Comparison of ENCODE assay signal across 8 mouse cellular contexts in the genomic region with DNA sequence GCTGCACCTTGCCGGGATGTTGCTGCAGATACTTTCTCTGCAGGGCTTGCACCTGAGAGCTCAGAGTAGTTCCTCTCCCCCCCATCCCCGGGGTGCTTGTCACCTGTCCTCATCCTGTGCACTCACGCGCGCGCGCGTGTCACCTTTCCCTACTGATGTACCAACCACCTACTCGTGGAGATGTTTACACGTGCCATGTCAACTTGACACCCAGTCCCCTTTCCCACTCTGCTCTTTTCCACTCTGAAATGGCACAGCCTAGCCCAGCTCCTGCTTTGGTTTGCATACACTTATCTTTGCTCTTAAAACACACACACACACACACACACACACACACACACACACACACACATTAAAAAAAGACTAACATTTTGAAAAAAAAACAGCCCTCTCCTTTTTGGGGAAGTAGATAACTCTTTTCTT. TPM values are rescaled to one million over a fixed set of nuclear protein-coding genes. Genes with fewer than 3 reads are reported as not detected.
DNase-seq lines count a peak whose midpoint lies in the region; ATAC-seq and TF ChIP-seq lines count a peak whose summit lies in the region.

No protein-coding gene starts in this region.

- 2% methylated on average over 10 of the region's 10 CpGs for WGBS in heart, embryonic 12.5 days
- WGBS in embryonic facial prominence, embryonic 15.5 days, result 1% methylated on average over 10 of the region's 10 CpGs
- WGBS in intestine, postnatal 0 days, result 4% methylated on average over 10 of the region's 10 CpGs
- 4% methylated on average over 10 of the region's 10 CpGs for WGBS in stomach, embryonic 15.5 days

- intact Hi-C loops in heart, postnatal 25 days (cut with DNase I), result no loop called here

- no peaks in the 10 kb centered on the region for H3K36me3 ChIP-seq in heart, embryonic 12.5 days
- H3K36me3 ChIP-seq in ES-E14 (ENCODE audit: control insufficient read depth, insufficient read depth, low read length, poor library complexity, severe bottlenecking), result no peaks in the 10 kb centered on the region
- H3K36me3 ChIP-seq in embryonic facial prominence, embryonic 15.5 days, result no peaks in the 10 kb centered on the region
- no peaks in the 10 kb centered on the region for H3K36me3 ChIP-seq in intestine, postnatal 0 days (ENCODE audit: control insufficient read depth, insufficient read depth)
- H3K36me3 ChIP-seq in megakaryocyte, embryonic 14.5 days (replicated peaks; ENCODE audit: low read length), result no peaks in the 10 kb centered on the region
- H3K36me3 ChIP-seq in stomach, embryonic 15.5 days, result no peaks in the 10 kb centered on the region

- 0 out of 2 replicates have a peak, but pooled peaks have one; percentile 14 for ATAC-seq in heart, embryonic 12.5 days (ENCODE audit: insufficient number of reproducible peaks, low FRiP score)
- ATAC-seq in embryonic facial prominence, embryonic 15.5 days (ENCODE audit: insufficient number of reproducible peaks, low FRiP score, low TSS enrichment, low read depth), result no peak
- 0 out of 2 replicates have a peak, but pooled peaks have one; percentile 16 for ATAC-seq in intestine, postnatal 0 days
- no peak for ATAC-seq in stomach, embryonic 15.5 days (ENCODE audit: insufficient read depth, low FRiP score, low read depth)
- ATAC-seq in erythroid progenitor cell, adult 5-6 weeks (replicated peaks; ENCODE audit: low FRiP score, poor library complexity, severe bottlenecking), result no peak

- no peaks in the 10 kb centered on the region; the same call in 1 of the 2 replicates for H3K27me3 ChIP-seq in heart, embryonic 12.5 days (replicated peaks)
- H3K27me3 ChIP-seq in embryonic facial prominence, embryonic 15.5 days, result peaks cover 3% of the 10 kb centered on the region; the same call in 1 of the 2 replicates
- no peaks in the 10 kb centered on the region for H3K27me3 ChIP-seq in intestine, postnatal 0 days (replicated peaks; ENCODE audit: control insufficient read depth, insufficient read depth, low read length)
- peaks cover 18% of the 10 kb centered on the region for H3K27me3 ChIP-seq in megakaryocyte, embryonic 14.5 days (replicated peaks)
- 0 out of 2 replicates have a peak, but pooled peaks cover 4% of the 10 kb centered on the region for H3K27me3 ChIP-seq in stomach, embryonic 15.5 days (replicated peaks)

- no peak for DNase-seq in heart, postnatal 25 days (ENCODE audit: low spot score)
- no peak for DNase-seq in ES-E14 (ENCODE audit: low read depth, low spot score)

- in situ Hi-C loops in ES-E14 (cut with MboI; ENCODE audit: low sequenced_read_pairs in 2 of 2, unreplicated experiment in 2 of 2), result no loop called here

- no peak overlapping the region for H3K27ac ChIP-seq in heart, embryonic 12.5 days (ENCODE audit: poor library complexity, severe bottlenecking)
- H3K27ac ChIP-seq in ES-E14 (ENCODE audit: insufficient read depth, low read depth, low read length, poor library complexity, severe bottlenecking), result no peak overlapping the region
- no peak overlapping the region for H3K27ac ChIP-seq in embryonic facial prominence, embryonic 15.5 days (replicated peaks)
- H3K27ac ChIP-seq in intestine, postnatal 0 days (ENCODE audit: low read depth, low read length), result no peak overlapping the region
- H3K27ac ChIP-seq in stomach, embryonic 15.5 days, result no peak overlapping the region

- peak overlapping the region; percentile 95 for H3K4me2 ChIP-seq in heart, embryonic 12.5 days
- peak overlapping the region; percentile 92 for H3K4me2 ChIP-seq in embryonic facial prominence, embryonic 15.5 days (replicated peaks)
- peak overlapping the region; percentile 97 for H3K4me2 ChIP-seq in intestine, postnatal 0 days (replicated peaks; ENCODE audit: low read depth)
- peak overlapping the region; percentile 98 for H3K4me2 ChIP-seq in stomach, embryonic 15.5 days

- H3K9ac ChIP-seq in heart, embryonic 12.5 days, result peak overlapping the region; percentile 80
- peak overlapping the region; percentile 92 for H3K9ac ChIP-seq in ES-E14 (ENCODE audit: insufficient read depth, low read depth, low read length, poor library complexity, severe bottlenecking)
- H3K9ac ChIP-seq in embryonic facial prominence, embryonic 15.5 days, result no peak overlapping the region; the same call in 1 of the 2 replicates
- H3K9ac ChIP-seq in intestine, postnatal 0 days (ENCODE audit: low read depth, low read length), result 0 out of 2 replicates have a peak overlapping the region, but pooled peaks have one; percentile 34
- H3K9ac ChIP-seq in stomach, embryonic 15.5 days, result no peak overlapping the region

- no peak for TF ChIP-seq CTCF in intestine, postnatal 0 days (IDR thresholded peaks at IDR 0.05; ENCODE audit: low read depth)

- H3K4me3 ChIP-seq in heart, embryonic 12.5 days, result peak overlapping the region; percentile 87
- H3K4me3 ChIP-seq in ES-E14 (ENCODE audit: insufficient read depth in 1 of 2, low read depth in 1 of 2, low read length in 2 of 2, poor library complexity in 1 of 2, severe bottlenecking in 1 of 2), result peak overlapping the region; percentile 94 to 98
- peak overlapping the region; percentile 69 for H3K4me3 ChIP-seq in embryonic facial prominence, embryonic 15.5 days (replicated peaks)
- H3K4me3 ChIP-seq in intestine, postnatal 0 days (ENCODE audit: low read depth, low read length), result peak overlapping the region; percentile 63
- peak overlapping the region; percentile 97 for H3K4me3 ChIP-seq in megakaryocyte, embryonic 14.5 days (replicated peaks)
- peak overlapping the region; percentile 71 for H3K4me3 ChIP-seq in stomach, embryonic 15.5 days (replicated peaks)

- no peaks in the 10 kb centered on the region for H3K9me3 ChIP-seq in heart, embryonic 12.5 days (replicated peaks)
- no peaks in the 10 kb centered on the region for H3K9me3 ChIP-seq in ES-E14 (ENCODE audit: control insufficient read depth, insufficient read depth, low read depth, low read length)
- H3K9me3 ChIP-seq in embryonic facial prominence, embryonic 15.5 days (replicated peaks), result no peaks in the 10 kb centered on the region
- H3K9me3 ChIP-seq in intestine, postnatal 0 days (ENCODE audit: control insufficient read depth), result no peaks in the 10 kb centered on the region
- no peaks in the 10 kb centered on the region for H3K9me3 ChIP-seq in megakaryocyte, embryonic 14.5 days
- H3K9me3 ChIP-seq in stomach, embryonic 15.5 days, result no peaks in the 10 kb centered on the region

- peaks cover 24% of the 10 kb centered on the region for H3K4me1 ChIP-seq in heart, embryonic 12.5 days (replicated peaks)
- peaks cover 2 to 3% of the 10 kb centered on the region in 2 experiments; a peak in 1 of 4 replicates for H3K4me1 ChIP-seq in ES-E14 (ENCODE audit: control insufficient read depth in 2 of 2, insufficient read depth in 2 of 2, low read length in 2 of 2, poor library complexity in 1 of 2)
- H3K4me1 ChIP-seq in embryonic facial prominence, embryonic 15.5 days, result 0 out of 2 replicates have a peak, but pooled peaks cover 4% of the 10 kb centered on the region
- H3K4me1 ChIP-seq in intestine, postnatal 0 days (replicated peaks; ENCODE audit: control insufficient read depth, insufficient read depth, low read length), result no peaks in the 10 kb centered on the region
- H3K4me1 ChIP-seq in megakaryocyte, embryonic 14.5 days, result peaks cover 31% of the 10 kb centered on the region
- 0 out of 2 replicates have a peak, but pooled peaks cover 9% of the 10 kb centered on the region for H3K4me1 ChIP-seq in stomach, embryonic 15.5 days

TF ChIP-seq in ES-E14, 5 proteins besides CTCF, POLR2A, EP300 and RAD21:
- TF ChIP-seq ZC3H11A (IDR thresholded peaks at IDR 0.05; ENCODE audit: borderline replicate concordance, low read depth, low read length) (no peak), MAFK (IDR thresholded peaks at IDR 0.05; ENCODE audit: insufficient read depth, low read depth, low read length) (no peak), ZNF384 (IDR thresholded peaks at IDR 0.05; ENCODE audit: low read depth, low read length) (no peak), HCFC1 (IDR thresholded peaks at IDR 0.05; ENCODE audit: borderline replicate concordance, insufficient read depth, low read length) (no peak), CHD2 (IDR thresholded peaks at IDR 0.05; ENCODE audit: low read depth, low read length) (no peak)

RNA-seq across cellular contexts. Expression of gene Actr3b, which starts 0.6 kb away (rescaled TPM):
- polyA plus RNA-seq in heart, embryonic 12.5 days (2016; fragmentation: Nextera tagmentation; extraction: Ambion mirVana), result 38.9 and 39.0 TPM in 2 replicates
- total RNA-seq in heart, postnatal 25 days (2021), result 10 to 100 TPM; 35.2 to 40.9 TPM
- 9.0 and 9.6 TPM in 2 replicates for total RNA-seq in ES-E14 (2012; rRNA removed)
- 5.2 and 7.0 TPM in 2 replicates for polyA plus RNA-seq in embryonic facial prominence, embryonic 15.5 days (2015; fragmentation: Nextera tagmentation; extraction: Ambion mirVana)
- 1.4 and 1.7 TPM in 2 replicates for polyA plus RNA-seq in intestine, postnatal 0 days (2015; fragmentation: Nextera tagmentation; extraction: Ambion mirVana)
- 1.4 TPM in 1 of 2 replicates, not detected in the other for polyA plus RNA-seq in megakaryocyte, embryonic 14.5 days (2012; ENCODE audit: insufficient read depth, low replicate concordance)
- 3.8 and 4.1 TPM in 2 replicates for polyA plus RNA-seq in stomach, embryonic 15.5 days (2015; fragmentation: Nextera tagmentation; extraction: Ambion mirVana)
- total RNA-seq in erythroid progenitor cell, adult 5-6 weeks (2015; ENCODE audit: low replicate concordance), result 0.72 TPM in 1 of 2 replicates, not detected in the other
- not detected in 2 replicates for total RNA-seq in erythroid progenitor cell, adult 5-6 weeks (2017; ENCODE audit: low replicate concordance)

RNA-seq across cellular contexts. Expression of gene Xrcc2, which starts 54.8 kb away (rescaled TPM):
- polyA plus RNA-seq in heart, embryonic 12.5 days (2016; fragmentation: Nextera tagmentation; extraction: Ambion mirVana), result 9.2 and 10.0 TPM in 2 replicates
- total RNA-seq in heart, postnatal 25 days (2021), result 1 to 10 TPM; 4.9 to 5.5 TPM
- 32.1 and 39.0 TPM in 2 replicates for total RNA-seq in ES-E14 (2012; rRNA removed)
- 8.5 and 10.3 TPM in 2 replicates for polyA plus RNA-seq in embryonic facial prominence, embryonic 15.5 days (2015; fragmentation: Nextera tagmentation; extraction: Ambion mirVana)
- 1.2 and 1.6 TPM in 2 replicates for polyA plus RNA-seq in intestine, postnatal 0 days (2015; fragmentation: Nextera tagmentation; extraction: Ambion mirVana)
- polyA plus RNA-seq in megakaryocyte, embryonic 14.5 days (2012; ENCODE audit: insufficient read depth, low replicate concordance), result 0.81 TPM in 1 of 2 replicates, not detected in the other
- polyA plus RNA-seq in stomach, embryonic 15.5 days (2015; fragmentation: Nextera tagmentation; extraction: Ambion mirVana), result 8.2 and 8.6 TPM in 2 replicates
- total RNA-seq in erythroid progenitor cell, adult 5-6 weeks (2015; ENCODE audit: low replicate concordance), result 4.6 and 18.0 TPM in 2 replicates
- total RNA-seq in erythroid progenitor cell, adult 5-6 weeks (2017; ENCODE audit: low replicate concordance), result 6.9 and 13.6 TPM in 2 replicates

Comparison
In these comparisons a context has a peak if more than half of its experiments do, and no peak if none do; other contexts are left out.
1. ATAC-seq: peak in heart, embryonic 12.5 days (single experiment) and intestine, postnatal 0 days (single experiment); none in embryonic facial prominence, embryonic 15.5 days (single experiment), stomach, embryonic 15.5 days (single experiment) and erythroid progenitor cell, adult 5-6 weeks (single experiment).
2. H3K9ac ChIP-seq: peak in heart, embryonic 12.5 days (single experiment), ES-E14 (single experiment) and intestine, postnatal 0 days (single experiment); none in embryonic facial prominence, embryonic 15.5 days (single experiment) and stomach, embryonic 15.5 days (single experiment).
3. Peak in every context shown above with its lines, with median percentiles within 50 percentile points of each other: H3K4me2 ChIP-seq and H3K4me3 ChIP-seq.